Mouse (Mus musculus) cerebellum, postnatal 36 days (tissue): ENCODE results near the gene Mrpl30.

Experiments
- DNase-seq, 2 experiments: peaks; one replicate each; pipeline ENCODE4 v3.0.0; 2021 to 2022; ENCODE audit warnings: mixed read lengths in 2 of 2

The Mrpl30 gene

DNA sequence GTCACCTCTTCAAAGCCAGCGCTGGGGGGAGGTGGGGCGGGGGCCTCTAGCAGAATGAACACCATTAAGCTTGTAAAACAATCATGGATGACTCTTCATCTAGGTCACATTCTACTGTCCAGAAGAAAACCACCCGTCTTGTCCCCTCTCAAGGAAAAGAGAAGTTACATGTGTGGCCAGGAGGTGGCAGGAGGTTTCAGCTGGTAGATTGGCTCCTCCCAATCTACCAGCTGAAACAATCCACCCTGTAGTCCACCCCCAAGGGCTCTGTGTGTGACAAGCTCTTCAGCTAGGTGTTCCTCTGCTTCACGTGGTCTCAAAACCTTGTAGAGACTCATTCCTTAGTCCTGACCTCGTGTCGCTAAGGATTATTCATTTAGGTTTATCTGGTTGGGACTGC, 12.9 kb downstream of the Mrpl30 start:
- no peak for DNase-seq

DNA sequence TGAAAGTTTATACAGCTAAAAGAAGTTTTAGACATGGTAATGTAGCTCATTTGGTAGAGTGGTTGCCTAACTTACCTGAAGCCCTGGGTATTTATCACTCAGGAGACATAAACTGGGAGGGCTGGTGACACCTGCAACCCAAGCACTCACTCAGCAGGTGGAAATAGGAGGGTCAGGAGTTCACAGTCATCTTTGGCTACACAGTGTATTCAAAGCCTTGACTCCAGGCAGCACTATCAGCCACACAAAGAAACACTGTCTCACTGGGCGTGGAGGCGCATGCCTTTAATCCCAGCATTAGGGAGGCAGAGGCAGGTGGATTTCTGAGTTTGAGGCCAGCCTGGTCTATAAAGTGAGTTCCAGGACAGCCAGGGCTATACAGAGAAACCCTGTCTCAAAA, 22.5 kb downstream of the Mrpl30 start:
- DNase-seq = no peak

DNA sequence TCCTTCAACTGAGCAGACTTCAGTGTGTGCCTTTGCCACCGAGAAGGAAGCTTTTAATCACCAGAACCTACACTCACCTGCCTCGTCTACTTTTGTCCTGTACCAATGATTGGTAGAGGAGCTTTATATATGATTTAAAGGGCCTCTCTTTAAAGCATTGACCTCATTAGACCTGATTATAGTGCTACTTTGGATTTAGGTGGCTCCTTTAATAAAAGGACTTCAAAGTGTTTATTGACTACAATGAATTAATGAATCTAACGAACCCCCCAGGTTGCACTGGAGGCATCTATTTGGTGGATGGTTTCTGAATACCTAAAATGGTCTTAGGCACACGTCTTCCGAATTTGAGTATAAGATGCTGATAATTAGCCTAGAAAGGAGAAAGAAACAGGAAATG, 26.1 kb downstream of the Mrpl30 start, which contains the start of gene Lyg2:
Gene Lyg2 (minus strand): TSS at position 101 of the 400 bp plus-strand sequence.
- DNase-seq = no peak

DNA sequence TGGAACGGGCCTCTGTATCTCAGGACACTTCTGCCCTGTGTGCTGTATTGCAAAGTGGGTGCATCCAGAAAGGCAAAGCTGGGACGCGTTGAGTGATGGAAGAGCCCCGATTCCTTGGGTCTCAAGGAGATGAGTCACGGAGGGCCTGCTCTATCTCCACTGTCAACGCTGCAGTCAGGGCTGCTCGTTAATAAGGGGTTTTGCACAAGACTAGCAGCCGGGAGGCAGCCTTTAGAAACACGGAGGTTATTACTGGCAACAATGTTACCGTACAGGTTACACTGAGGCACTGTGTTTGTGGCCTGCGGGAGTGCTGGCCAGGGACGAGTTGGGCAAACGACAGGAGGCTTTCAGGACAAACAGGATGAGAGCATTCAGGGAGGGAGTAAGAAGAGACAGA, 27.4 kb downstream of the Mrpl30 start:
- no peak for DNase-seq

DNA sequence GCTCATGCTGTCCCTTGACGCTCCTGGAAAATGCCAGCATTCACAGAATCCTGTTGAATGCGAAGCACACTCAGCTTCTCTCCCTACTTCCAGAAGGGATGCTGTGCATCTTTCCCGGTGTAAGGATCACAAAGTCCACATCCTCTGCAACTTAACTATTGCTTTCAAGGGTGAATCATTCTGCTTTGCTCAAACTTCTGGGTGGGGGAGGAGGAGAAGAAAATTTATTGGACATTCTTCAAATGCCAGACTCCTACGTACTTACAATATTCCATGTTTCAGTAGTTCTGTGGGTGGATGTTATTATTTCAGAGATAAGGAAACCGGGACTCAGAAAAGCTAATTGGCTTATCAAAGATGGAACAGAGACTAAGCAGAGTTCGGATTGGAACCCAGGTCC, 27.8 kb downstream of the Mrpl30 start:
- no peak for DNase-seq

DNA sequence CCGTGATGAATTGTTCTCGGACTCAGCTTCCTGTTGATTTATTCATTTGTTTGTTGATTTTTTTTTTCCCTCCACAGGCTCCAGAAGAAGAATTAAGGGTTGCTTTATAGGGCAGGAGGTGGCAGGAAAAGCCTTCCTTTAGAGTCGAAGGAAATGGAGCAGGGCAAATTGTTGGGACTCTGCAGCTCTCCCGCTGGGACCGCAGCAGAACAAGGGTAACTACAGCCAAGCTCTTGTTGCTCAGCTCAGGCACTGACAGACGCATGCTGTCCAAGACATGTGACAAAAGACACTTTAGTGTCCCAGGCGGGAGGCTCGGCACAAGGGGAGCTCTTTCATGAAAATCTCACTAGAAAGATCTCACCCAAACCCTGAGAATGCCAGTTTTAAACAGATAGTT, 32.3 kb downstream of the Mrpl30 start:
- DNase-seq = peak; percentile 32 to 42

DNA sequence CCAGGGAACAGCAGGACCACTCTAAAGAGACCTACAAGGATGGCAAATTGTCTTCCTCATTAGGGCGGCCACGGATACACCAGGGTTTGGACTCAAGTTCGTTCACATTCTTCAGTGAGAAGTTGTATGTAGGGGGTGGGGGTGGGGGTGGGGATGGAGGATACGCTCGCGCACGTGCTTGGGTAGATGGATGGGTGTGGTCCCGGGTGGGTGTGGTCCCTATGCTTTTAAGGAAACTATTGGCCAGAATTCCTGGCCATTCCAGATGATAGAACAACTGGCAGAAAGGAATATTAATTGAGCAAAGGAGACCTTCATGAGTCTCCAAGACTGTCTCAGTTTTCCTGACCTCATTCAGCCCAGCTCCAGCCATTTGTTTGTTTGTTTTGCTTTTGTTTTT, 35.7 kb downstream of the Mrpl30 start:
- DNase-seq = no peak

DNA sequence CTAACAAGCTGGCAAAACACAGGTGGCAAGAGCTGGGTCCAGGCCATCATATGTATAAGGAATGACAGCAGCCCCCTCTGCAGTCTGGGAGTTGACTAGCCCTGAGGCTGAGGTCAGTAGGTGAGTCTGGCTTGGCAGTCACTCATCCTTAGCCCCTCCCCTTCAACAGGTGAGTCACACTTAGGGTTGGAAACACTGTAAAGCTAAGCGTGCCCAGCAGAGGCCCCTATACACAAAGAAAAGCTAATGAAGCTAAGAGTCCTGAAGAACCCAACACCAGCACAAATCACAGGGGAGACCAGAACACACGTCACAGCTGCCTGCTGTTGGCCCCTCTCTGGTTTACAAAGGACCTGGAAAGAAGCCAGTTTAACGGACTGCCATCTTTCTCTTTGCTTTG, 41.5 kb downstream of the Mrpl30 start:
- DNase-seq = no peak
